Mouse (Mus musculus): ENCODE data around the gene Krt23.

GRCm38 (mm10) chr11:99471946-99472345 lies 21.0 kb downstream of the Krt23 start:
- TF ChIP-seq CTCF (IDR thresholded peaks at IDR 0.05; ENCODE audit: control insufficient read depth, insufficient read depth, low read length) (no peak), POLR2A (IDR thresholded peaks at IDR 0.05; ENCODE audit: borderline replicate concordance, control insufficient read depth, low read depth, low read length) (no peak)
